Mouse (Mus musculus): ENCODE results near the gene Fga. TPM values are rescaled to one million over a fixed set of nuclear protein-coding genes. Genes with fewer than 3 reads are reported as not detected.

Gene Fga
- total RNA-seq, 2 experiments from 2014 or later = not detected

DNA sequence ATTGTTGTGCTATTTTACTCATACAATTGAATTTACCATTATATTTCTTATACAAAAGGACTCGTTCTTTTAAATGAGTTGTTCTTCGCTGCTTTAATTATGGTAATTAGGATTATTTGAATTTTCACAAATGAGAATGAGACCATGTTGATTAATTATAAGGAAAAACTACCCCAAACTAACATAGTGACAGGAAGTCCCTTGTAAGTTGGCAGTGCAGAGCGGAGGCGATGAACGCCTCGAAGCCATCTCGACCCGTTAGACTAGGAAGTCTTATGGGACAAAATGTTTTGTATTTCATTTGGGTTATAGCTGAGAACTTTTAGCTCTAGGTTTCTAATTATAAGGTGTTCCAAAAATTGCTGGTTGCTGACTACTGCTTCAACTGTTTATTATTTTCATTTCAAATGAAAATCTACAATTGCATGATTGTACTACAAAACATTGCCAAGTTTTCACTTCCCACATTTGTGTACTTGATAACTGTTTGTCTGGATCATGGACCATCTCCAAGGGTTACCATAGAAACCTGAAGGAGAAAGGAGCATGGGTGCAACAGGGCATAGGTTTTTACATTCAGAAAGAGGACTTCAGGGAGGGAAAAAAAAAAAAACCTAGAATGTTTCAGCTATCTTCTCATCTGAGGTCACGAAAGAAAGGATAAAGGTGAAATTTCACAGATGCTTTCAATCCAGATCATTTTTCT lies 1.8 kb downstream of the Fga start:
- DNase-seq (ENCODE audit: low spot score in 2 of 2) = no peak

DNA sequence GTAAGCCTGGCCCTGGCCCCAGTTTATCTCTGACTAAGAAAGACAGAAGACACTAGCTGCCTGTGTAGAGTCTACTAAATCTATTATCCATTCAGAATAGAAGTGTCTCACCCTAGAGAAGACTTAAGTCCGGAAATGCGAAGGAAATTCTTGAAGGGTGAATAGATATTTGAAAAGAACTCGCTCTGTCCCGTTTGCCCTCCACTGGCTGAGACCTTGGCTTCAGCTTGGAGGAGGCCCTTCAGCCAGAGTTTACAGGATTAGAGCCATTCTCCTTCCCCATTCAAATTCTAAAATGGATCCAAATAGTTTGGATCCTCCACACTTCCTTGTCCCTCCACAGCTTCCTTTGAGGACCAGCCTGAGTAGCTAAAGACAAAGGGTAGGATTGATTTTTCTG lies 4.5 kb downstream of the Fga start:
- DNase-seq (ENCODE audit: low spot score in 2 of 2) = no peak

DNA sequence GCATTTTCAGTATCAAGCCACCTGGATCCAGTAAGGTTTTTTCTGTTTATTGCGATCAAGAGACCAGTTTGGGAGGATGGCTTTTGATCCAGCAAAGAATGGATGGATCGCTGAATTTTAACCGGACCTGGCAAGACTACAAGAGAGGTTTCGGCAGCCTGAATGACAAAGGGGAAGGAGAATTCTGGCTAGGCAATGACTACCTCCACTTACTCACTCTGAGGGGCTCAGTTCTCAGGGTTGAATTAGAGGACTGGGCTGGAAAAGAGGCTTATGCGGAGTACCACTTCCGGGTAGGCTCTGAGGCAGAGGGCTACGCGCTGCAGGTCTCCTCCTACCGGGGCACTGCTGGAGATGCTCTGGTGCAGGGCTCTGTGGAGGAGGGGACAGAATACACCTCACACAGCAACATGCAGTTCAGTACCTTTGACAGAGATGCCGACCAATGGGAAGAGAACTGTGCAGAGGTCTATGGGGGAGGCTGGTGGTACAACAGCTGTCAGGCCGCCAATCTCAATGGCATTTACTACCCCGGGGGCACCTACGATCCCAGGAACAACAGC lies 7.0 kb downstream of the Fga start:
- DNase-seq (ENCODE audit: low spot score in 2 of 2) = no peak

DNA sequence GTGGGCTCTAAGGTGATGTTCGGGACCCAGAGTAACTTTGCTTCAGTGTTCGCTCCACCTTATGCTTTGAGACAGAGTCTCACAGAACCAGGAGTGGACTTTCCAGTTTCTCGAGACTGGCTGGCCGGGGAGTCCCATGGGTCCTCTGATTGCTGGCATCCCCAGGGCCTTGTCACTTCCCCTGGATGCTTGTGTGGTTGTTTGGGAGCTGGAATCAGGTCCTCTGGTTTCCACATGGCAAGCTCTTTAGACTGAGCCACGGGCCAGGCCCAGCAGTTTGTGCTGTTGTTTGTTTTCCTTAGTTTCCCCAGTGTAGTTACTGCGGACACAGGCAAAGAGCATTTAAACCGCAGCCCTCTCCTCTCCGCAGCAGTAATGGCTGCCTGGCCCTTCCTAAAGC lies 7.9 kb downstream of the Fga start:
- no peak for DNase-seq (ENCODE audit: low spot score in 2 of 2)

DNA sequence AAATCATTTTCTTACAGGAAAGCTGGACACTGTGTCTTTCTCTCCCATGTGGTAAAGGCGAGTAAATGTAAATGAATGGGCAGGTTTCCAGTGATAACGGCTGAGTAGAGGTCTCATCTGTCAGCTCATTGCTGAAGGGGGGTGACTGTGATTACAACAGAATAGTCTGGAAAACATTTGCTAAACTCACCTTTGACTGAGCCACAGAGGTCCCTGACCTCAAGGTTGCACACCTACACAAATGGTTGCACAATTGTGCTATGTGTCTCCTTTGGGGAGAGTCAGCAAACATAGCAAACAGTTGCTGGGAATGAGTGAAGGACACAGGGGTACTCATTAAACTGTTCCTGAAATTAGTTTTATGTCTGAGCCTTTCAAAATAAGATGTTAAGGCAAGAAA lies 13.0 kb downstream of the Fga start:
- no peak for DNase-seq (ENCODE audit: low spot score in 2 of 2)

DNA sequence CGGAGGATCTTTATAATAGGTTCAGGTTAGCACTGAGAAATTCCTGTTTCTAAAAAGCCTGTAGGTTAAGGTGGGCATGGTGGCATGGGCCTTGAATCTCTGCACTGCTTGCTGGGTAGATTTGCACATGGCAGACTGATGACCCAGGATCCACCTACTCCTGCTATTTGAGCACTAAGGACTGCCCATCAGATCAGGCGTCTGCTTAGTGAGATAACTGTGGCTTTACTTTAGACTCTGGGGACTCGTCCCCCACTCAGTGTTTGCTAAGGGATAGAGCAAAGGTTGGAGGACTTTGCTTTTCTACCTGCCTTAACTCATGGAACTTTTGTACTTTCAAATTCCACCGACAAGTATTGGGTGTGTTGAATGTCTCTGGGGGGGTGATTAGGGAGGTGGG lies 13.8 kb downstream of the Fga start:
- DNase-seq (ENCODE audit: low spot score in 2 of 2) = no peak

DNA sequence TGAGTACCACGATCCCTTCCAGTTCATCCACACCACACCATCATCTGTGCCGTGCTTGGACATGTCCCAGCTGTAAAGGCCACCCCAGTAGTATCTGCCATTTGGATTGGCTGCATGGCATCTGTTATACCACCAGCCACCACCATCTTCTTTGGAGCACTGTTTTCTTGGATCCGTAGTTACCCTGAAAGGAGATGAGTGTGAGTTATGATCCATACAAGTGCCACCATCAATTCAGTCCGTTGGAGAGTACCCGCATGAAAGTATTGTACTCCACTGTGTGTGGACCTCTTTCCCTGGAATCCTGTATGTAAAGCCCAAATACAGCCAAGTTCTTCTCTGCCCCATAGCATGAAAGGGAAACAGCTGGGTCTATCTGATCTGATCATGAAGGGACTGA lies 16.6 kb downstream of the Fga start:
- DNase-seq (ENCODE audit: low spot score in 2 of 2) = no peak

DNA sequence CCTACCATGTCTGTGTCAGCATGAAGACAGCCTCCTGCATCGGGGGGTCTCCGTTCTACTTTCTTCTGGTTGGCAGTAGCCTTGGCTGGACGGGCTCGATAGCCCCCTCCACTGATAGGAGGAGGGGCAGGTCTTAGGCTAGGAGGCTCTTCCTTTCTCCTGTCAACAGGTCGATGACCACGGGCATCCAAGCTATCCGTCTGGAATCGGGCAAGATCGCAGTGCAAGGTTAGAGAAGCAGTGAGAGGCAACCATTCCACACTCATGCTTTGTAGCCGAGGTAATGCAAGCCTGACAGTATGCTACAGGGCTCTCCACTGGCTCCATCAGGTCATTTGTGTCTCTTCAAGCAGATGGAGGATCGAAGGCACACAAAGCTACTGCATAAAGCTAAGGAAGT lies 20.8 kb downstream of the Fga start:
- DNase-seq (ENCODE audit: low spot score in 2 of 2) = no peak

DNA sequence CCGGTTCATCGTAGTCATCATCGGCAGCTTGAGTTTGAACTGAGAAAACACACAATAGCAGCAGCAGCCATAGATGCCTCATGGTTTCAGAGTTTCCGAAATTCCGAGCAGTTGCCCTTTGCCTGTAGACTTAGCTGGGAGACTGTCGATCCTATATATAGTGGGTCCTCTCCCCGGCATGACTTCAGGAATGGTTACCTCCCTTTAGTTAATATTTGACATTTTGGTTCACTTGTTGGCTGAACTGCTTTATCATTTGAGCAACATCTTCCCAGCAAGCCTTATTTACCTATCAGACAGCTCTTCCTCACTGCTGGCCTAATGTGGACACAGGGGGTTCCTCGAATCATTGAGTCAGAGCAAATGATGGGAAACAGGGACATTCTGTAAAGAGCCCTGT lies 23.8 kb downstream of the Fga start, which contains the start of gene Fgb:
Gene Fgb (minus strand): TSS at position 184 of the 400 bp plus-strand sequence.
- no peak for DNase-seq (ENCODE audit: low spot score in 2 of 2)

DNA sequence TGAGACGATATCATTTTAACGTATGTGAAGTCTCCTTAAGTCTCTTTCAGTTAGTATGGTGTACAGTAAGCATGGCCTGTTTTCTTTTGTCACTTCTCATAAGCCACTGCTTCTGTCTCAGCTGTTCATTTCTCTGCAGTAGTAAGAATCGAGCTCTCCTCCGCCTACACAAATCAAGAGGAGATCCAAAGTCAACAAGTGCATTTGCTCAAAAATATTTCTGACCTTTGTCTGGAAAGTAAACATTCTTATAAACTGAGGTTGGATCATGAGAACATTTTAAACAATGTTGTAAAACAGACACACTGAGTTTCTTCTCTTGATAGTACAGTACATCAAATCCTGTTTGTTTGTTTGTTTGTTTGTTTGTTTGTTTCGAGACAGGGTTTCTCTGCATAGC lies 24.8 kb downstream of the Fga start:
- no peak for DNase-seq (ENCODE audit: low spot score in 2 of 2)

DNA sequence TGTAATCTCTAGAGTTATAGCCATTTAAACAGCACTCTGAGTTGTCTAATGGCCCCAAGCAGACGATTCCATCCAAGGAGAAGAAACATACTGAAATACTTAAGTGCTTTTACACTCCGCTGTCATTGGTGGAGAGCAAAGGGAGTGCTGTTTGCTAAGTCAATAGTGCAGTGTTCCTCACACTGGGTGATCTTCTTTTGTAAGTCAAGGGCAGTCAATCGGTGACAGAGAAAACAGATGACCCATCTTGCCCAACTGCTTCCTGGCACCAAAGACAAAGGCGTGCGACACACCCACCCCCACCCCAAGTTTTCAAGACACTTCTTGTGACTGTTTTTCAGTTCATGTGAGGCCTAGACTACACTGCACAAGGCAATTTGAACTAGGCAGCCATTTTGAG lies 26.2 kb downstream of the Fga start:
- DNase-seq (ENCODE audit: low spot score in 2 of 2) = no peak

DNA sequence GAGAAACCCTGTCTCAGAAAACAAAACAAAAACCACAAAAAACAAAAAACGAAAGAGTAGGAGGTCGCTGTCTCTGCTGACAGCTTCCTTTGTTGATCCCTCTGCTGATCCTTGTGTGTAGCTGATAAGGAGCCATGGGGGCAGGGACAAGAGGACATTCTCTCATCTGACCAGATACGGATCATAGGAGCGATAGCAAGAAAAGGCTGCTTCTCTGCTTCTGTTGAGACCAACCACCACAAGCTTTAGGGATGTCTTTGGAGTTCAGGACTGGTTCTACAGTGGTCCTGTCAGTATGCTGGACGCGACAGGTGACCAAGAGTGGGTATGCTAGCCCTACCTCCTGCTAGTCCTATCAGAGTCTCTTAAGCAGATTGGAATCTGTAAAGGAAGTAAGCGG lies 27.2 kb downstream of the Fga start:
- no peak for DNase-seq (ENCODE audit: low spot score in 2 of 2)

DNA sequence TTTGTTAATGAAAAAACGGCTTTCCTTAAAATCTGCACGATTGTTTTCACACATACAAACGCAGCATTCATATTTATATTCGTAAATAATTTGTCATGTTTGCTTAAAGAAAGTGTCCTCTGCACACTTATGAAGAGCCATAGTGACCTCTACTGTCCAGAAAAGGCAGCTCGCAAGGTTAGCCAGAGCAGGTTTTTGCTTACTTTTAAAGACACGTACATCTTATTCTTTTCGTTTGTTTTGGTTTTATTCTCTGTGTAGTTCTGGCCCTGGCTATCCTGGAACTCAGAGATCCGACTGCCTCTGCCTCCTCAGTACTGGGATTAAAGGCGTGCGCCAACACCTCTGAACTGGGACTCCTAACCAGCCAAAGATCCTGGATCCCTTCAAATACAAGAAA lies 27.9 kb downstream of the Fga start:
- DNase-seq (ENCODE audit: low spot score in 2 of 2) = peak; percentile 12 to 19

DNA sequence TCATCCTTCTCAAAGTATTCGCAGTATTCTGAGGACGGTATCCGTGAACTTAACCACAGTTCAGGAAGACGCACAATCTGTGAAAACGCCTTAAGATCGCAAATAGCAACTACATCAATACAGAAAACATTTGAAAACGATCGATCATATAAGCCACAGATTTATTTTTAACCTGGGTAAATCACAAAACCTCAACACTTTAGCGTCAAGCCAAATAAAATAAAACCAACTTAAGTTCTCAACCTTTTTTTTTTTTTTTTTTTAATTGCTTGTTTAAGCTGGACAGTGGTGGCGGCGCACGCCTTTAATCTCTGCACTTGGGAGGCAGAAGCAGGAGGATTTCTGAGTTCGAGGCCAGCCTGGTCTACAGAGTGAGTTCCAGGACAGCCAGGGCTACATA lies 28.9 kb downstream of the Fga start:
- no peak for DNase-seq (ENCODE audit: low spot score in 2 of 2)

DNA sequence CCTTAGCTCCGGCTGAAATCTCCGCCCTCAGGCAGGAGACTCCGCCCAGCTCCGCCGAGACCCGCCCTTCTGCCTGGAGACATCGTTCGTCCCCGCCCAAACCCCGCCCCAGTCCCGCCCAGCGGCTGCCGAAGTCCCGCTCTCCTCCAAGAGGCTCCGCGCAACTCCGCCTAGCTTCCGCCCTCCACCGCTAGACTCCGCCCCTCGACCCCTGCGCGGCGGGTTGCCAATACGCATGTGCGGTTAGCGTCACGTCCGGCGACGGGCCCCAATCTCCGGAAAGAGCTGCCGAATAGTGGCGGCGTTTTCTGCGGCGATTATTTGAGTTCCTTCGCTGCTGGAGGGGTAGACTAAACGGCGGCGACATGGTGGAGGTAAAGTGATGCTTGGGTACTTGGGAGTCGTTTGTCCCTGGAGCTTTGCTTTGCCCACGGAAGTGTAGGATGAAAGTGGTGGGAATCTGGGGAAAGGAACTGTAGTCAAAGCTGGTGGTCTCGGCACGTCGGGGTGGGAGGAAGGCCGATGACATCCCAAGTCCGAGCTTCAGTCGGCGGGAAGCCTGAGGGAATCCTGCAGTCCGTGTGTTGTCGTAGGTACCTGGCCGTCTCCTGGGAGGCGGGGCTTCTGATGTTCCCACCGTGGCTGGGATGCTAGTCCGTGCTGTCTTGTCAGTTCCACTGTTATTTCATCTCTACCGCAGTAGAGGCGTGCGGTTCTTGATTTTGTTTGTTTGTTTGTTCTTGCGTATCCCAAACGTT lies 29.6 kb downstream of the Fga start, which contains the start of gene Plrg1:
Gene Plrg1 (plus strand): TSS at position 242 of the 758 bp plus-strand sequence.
- DNase-seq (ENCODE audit: low spot score in 2 of 2) = peak; percentile 99

DNA sequence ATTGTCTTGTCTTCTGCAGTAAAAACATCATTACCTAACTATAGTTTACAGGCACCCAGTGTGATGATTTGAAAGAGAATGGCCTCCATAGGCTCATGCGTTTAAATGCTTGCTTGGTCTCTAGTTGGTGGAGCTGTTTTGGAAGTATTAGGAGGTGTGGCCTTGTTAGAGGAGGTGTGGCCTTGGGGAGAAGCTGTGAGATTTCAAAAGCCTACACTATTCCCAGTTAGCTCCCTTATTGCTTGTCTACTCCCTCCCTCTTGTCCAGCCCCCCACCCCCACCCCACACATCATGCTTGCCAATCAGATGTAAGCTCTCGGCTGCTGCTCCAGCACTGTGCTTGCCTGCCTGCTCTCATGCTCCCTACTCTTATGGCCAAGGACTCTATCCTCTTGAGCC lies 31.2 kb downstream of the Fga start:
- DNase-seq (ENCODE audit: low spot score in 2 of 2) = no peak

DNA sequence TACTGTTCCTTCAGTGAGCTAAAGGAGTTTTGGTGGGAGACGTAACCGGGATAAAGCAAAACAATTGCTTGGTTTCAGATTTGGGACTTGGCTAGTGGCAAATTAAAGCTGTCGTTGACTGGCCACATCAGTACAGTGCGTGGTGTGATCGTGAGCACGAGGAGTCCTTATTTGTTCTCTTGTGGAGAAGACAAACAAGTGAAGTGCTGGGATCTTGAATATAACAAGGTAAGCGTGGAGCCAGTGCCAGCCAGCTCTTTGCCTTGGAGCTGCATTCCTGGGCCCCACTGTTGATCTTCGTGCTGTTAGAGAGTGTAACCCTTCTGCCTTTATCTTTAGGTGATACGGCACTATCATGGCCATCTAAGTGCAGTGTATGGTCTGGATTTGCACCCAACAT lies 42.0 kb downstream of the Fga start:
- no peak for DNase-seq (ENCODE audit: low spot score in 2 of 2)

DNA sequence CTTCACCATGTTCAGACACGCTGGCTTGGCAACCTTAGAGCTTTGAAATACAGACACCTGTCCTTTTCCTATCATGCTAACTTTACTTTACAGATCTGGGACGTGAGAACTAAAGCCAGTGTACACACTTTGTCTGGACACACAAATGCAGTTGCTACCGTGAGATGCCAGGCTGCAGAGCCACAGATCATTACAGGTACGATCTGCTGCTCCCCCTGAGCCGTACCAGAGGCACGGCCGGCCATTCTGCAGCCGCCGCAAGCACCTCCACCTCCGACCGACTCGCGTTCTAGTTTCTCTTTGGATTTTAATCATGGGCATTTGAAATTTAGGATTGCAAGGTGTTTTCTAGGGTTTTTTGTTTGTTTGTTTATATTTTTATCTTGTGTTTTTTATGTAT lies 43.0 kb downstream of the Fga start:
- DNase-seq (ENCODE audit: low spot score in 2 of 2) = no peak

DNA sequence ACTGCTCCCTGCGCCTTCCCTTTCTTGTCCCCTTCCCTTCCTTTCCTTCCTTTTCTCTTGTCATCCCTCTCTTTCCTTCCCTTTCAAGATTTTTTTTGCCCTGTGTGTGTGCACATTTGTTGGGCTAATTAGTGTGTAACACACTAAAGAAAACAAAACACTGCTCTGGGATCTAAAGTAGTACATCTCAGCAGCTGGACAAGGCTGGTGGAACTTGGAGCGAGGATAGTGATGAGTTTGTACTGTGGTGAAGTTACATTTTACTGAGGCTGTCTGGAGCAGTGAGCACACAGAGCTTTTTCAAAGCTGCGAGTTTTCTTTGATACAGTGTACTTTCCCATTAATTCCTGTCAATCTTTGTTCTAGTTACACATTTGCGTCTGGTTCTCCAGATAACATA lies 44.4 kb downstream of the Fga start:
- DNase-seq (ENCODE audit: low spot score in 2 of 2) = no peak

DNA sequence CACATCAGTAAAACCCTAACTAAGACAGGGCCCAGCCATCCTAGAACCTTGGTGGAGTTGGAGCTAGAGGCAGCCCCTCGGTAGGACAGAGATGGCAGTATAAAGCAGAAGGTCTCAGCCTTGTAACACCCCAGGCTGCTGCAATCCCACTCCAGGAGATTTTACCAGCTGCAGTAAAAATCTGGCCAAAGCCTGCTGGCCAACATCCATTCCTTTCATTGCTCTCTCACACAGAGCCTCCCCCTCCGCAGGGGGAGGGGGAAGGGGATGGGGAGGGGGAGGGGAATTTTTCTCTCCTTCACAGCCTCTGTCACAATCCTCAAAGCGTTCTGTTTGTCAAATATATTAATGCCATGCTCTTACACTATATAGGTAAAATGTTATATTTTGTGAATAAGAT lies 50.7 kb downstream of the Fga start:
- no peak for DNase-seq (ENCODE audit: low spot score in 2 of 2)

DNA sequence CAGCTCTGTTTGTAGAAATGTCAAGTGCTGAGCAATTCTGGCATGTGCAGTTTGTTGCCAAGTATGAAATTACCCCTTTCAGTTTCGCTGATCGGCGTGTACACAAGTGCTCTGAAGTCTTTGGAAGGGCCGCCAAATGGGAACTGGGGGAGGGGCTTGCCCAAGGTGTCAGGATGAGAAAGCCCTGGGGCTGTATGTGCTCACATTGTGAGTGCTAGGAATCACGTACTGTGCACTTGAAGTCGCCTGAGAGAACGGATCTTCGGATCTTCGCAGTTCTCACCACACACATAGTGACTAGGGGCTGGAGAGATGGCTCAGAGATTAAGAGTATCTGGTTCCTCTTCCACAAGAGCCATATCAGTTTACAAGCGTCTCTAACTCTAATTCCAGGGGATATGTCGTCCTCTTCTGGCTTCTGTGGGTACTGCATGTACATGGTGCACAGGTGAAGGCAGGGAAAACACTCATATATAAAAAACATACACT lies 54.7 kb downstream of the Fga start:
- DNase-seq (ENCODE audit: low spot score in 2 of 2) = peak; percentile 40 to 70
